Mouse (Mus musculus): ENCODE data around the gene Ifnl2.
A peak's percentile ranks its signal among the peaks of the same experiment; 100 is the strongest.

Ifnl2 gene

GRCm38 (mm10) chr7:28490903-28491302 lies 19.4 kb downstream of the Ifnl2 start:
- no peak for DNase-seq (ENCODE audit: low spot score)

- no peak for DNase-seq (ENCODE audit: low spot score)
Observed at GRCm38 (mm10) chr7:28490410-28490809, 19.8 kb downstream of the Ifnl2 start.

GRCm38 (mm10) chr7:28488030-28488491 lies 22.2 kb downstream of the Ifnl2 start:
- DNase-seq (ENCODE audit: low spot score) = peak; percentile 40

- DNase-seq (ENCODE audit: low spot score) = no peak
Observed at GRCm38 (mm10) chr7:28484192-28484591, 26.1 kb downstream of the Ifnl2 start.

GRCm38 (mm10) chr7:28482854-28483253 lies 27.4 kb downstream of the Ifnl2 start:
- no peak for DNase-seq (ENCODE audit: low spot score)

- no peak for DNase-seq (ENCODE audit: low spot score)
Observed at GRCm38 (mm10) chr7:28478854-28479253, 31.4 kb downstream of the Ifnl2 start.

- no peak for DNase-seq (ENCODE audit: low spot score)
Observed at GRCm38 (mm10) chr7:28477363-28477762, 32.9 kb downstream of the Ifnl2 start.

- no peak for DNase-seq (ENCODE audit: low spot score)
Observed at GRCm38 (mm10) chr7:28476191-28476590, 34.1 kb downstream of the Ifnl2 start.

- no peak for DNase-seq (ENCODE audit: low spot score)
Observed at GRCm38 (mm10) chr7:28467213-28467751, 43.0 kb downstream of the Ifnl2 start.

GRCm38 (mm10) chr7:28466721-28467212 lies 43.5 kb downstream of the Ifnl2 start:
- DNase-seq (ENCODE audit: low spot score) = no peak

- DNase-seq (ENCODE audit: low spot score) = peak; percentile 89
Observed at GRCm38 (mm10) chr7:28464416-28465212, 45.6 kb downstream of the Ifnl2 start.

GRCm38 (mm10) chr7:28462769-28463168 lies 47.5 kb downstream of the Ifnl2 start:
- no peak for DNase-seq (ENCODE audit: low spot score)

- no peak for DNase-seq (ENCODE audit: low spot score)
Observed at GRCm38 (mm10) chr7:28460361-28460760, 49.9 kb downstream of the Ifnl2 start.
